Mouse (Mus musculus): ENCODE results near the gene Ankrd2.

Gene Ankrd2

DNA sequence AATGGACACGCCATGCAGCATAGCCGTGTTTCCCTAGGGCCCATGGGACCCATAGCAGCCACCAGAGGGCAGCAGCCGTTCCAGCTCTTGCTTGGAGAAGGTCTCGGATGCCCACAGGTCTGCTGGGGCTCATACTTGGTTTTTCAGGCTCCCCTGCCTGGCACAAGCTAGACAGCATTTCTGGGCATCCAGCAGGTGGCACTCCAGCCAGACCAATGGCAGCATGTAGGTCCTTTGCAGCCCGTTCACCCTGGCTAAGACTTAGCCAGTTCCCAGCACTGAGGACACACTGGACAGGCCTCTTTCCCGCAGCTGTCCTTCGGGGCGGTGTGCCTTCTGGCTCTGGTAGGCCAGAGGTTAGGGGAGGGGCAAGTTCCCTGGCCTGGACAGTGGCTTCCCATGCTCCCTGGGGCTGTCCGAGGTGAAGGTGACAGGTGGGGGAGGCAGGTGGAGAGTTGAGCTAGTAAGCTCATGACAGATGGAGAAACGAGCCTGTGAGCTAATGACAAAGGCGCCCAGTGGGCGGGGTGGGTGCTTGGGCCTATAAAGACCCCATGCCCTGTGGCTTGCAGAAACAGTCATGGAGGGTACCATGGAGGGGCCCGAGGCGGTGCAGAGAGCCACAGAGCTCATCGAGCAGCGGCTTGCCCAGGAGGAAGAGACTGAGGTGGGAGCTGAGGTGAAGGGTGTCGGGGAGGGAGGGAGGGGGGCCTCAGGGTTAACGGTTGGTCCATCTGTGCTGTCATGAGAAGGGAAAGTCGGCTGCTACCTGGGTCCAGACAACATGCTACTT, at the start of gene Ankrd2:
TSS of gene Ankrd2 (plus strand) at position 545 of the 793 bp plus-strand sequence.
- peak; percentile 85 for DNase-seq (ENCODE audit: inconsistent ontology term)

DNA sequence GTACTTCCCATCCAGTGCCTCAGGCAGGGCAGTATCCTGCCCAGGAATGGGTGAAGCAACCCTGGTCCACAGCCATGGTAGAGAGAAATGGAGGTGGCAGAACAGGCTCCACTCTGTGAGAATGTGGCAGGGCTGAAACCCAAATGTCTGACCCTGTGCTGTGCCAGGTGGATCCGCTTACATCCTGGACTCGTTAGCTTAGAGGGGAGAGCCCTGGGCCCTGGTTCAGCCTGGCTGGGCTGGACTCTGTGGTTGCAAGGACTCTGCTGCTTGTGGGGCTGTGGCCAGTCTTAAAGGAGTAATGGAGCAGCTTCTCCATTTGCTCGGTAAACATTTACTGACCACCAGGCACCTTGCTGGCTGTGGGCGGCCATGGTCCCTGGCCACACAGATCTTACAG, 48.6 kb upstream of the Ankrd2 start:
- no peak for DNase-seq (ENCODE audit: inconsistent ontology term)

- no peak for DNase-seq (ENCODE audit: inconsistent ontology term)
Measured at GRCm38 (mm10) chr19:41989810-41990209, 46.0 kb upstream of the Ankrd2 start.

- no peak for DNase-seq (ENCODE audit: inconsistent ontology term)
Measured at GRCm38 (mm10) chr19:41991926-41992477, 43.8 kb upstream of the Ankrd2 start.

DNA sequence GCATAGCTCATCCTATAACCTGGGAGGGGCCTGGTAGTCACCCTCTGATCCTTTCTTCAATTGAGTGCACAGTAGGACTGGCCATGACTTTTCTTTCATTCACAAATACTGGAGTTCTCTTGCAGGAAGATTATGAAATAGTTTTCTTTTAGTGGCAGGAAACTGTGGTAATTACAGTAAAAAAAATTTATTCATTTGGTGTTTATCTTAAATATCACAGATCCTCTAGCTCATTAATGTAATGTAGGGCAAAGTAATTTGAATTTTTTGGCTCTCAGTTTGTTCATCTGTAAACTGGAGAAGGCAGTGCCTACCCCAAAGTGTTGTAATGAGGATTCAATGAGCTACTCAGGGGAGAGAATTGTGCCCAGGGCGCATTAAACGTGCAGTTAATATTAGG, 42.8 kb upstream of the Ankrd2 start:
- peak; percentile 76 for DNase-seq (ENCODE audit: inconsistent ontology term)

DNA sequence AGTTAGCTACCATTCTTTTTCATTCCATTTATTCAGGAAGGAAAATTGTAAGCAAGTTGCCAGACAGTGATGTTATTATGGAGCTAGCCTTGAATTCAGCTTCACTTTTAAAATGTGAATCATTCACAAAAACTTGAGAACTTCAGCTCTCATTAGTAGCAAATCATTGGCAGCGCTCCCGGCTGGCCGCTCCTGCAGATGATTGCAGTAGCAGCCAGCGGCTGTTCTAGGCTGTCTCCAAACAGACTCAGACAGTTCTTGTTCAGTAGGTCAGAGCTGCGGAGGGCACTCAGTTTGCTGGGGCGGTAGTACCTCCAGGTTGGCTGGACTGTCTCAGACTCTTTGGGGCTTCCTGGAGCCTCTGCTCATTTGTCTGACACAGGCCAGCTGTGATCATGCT, 42.3 kb upstream of the Ankrd2 start:
- DNase-seq (ENCODE audit: inconsistent ontology term) = peak; percentile 92

DNA sequence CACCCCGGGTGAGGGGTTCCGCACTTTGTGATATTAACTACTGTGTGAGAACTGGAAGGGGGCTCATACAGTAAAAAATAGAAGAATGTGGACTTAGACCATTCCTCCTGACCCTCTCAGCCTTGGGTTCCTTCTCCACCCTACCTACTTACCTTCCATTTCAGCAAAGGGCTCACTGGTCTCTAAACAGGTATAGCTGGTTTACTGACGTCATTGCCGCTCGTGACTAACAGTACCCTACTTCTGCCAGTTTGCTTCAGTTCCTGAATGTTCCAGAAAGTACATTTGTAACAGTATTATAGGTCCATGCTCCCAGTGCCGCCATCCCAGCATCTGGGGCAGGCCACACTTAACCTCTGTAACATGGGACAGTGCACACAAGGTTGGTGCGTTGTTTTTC, 41.8 kb upstream of the Ankrd2 start:
- DNase-seq (ENCODE audit: inconsistent ontology term) = no peak

DNA sequence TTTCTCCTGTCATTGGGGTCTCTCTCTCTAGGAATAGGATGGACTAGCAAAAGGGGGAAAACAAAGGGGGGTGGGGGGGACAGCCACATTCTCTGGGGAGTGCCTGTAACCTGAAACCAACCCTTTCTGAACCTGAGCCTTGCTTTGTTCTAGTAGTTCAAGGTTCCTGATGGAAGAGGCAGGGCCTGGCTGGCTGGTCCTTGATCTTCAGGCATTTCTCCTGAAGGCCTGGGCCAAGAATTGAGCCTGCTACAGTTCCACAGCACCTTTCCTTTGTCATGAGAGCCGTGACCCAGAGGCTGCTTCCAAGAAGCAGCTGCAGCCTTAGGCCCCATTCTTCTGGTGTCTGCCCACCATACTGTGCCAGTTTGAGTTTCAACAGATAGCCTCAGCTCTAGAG, 40.3 kb upstream of the Ankrd2 start:
- no peak for DNase-seq (ENCODE audit: inconsistent ontology term)

- no peak for DNase-seq (ENCODE audit: inconsistent ontology term)
Measured at GRCm38 (mm10) chr19:41997090-41997489, 38.7 kb upstream of the Ankrd2 start.

DNA sequence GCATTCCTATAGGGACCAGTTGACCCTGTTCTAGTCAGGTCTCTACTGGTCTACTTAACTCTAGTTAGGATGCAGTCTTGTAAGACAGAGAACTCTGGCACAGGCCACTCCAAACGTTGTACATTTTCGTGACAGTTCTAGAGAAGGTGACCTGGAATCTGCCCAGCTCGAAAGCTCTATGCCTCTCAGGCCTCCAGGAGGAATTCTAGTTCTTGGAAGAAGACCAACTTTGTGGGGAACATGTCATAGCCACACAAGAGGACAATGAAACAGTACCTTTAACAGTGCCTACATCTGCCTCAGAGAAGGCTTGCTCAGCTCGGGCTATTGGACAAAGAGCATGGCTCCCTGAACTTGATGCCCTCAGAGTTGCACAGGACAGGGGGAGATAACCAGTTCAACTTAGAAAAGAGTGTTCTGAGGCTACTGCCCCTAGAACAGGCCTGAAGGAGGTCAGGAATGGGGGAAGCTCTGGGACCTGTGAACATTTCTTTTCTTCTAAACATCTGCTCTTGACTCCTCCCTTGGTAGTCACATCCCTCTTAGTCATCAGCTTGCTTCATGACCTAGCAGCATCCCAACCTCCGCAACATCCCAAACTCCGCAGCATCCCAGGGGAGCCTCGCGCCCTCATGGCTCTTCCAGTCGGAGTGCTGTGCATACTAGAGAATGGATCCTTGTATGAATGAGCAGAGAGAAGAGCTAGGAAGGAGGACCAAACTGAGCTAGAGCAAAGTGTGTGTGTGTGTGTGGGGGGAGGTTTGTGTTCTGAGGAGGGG, 36.8 kb upstream of the Ankrd2 start:
- DNase-seq (ENCODE audit: inconsistent ontology term) = peak; percentile 51

DNA sequence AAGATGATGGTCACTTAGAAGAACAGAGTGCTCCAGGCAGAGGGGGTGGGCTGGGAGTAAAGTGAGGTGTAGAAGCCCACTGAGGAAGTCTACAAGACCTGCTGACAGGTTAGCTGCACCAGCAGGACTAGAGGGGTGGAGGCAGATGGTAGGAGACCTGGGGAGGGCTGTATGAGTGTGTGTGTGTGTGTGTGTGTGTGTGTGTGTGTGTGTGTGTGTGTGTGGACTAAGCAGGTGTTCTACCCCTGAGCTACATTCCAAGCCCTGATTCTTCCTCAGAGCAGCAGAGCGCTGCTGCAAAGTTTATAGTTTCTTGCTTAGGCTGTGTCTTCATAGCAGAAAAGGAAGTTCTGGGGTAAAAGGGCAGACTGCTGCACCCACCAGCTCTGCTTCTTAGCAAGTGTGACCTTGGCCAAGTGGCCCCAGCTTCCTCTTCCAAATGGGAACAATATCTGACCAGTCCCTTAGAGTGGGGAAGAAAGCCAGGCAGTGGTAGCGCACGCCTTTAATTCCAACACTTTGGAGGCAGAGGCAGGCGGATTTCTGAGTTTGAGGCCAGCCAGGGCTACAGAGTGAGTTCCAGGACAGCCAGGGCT, 36.0 kb upstream of the Ankrd2 start:
- no peak for DNase-seq (ENCODE audit: inconsistent ontology term)

DNA sequence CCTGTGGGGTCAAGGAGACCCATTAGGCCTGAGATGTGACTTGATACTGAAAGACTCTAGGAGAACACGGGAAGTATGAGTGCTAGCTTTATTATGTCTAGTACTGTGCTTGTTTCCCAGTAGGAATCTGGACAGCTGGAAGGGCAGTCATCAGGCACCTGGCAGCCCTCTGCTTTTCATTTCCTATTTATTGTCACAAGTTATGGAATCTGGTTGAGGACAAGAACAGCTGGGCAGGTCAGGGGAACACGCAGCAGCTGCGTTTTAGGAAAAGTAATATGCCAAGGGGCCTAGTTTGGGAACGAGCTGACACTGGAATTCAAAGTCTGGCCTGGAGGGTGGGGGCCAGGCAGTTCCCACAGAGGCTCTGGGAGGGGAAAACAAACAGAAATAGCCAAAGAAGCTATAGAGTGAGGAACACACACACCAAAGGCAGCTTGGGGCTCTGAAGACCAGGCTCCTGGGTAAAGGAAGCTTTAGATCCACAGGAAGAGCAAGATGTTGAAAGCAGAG, 35.3 kb upstream of the Ankrd2 start:
- DNase-seq (ENCODE audit: inconsistent ontology term) = no peak

GRCm38 (mm10) chr19:42001253-42001980, 34.4 kb upstream of the Ankrd2 start:
- DNase-seq (ENCODE audit: inconsistent ontology term) = no peak

- DNase-seq (ENCODE audit: inconsistent ontology term) = no peak
Measured at GRCm38 (mm10) chr19:42004258-42004657, 31.5 kb upstream of the Ankrd2 start.

GRCm38 (mm10) chr19:42005616-42006015, 30.2 kb upstream of the Ankrd2 start:
- no peak for DNase-seq (ENCODE audit: inconsistent ontology term)

- DNase-seq (ENCODE audit: inconsistent ontology term) = peak; percentile 81
Measured at GRCm38 (mm10) chr19:42006568-42006967, 29.2 kb upstream of the Ankrd2 start.

DNA sequence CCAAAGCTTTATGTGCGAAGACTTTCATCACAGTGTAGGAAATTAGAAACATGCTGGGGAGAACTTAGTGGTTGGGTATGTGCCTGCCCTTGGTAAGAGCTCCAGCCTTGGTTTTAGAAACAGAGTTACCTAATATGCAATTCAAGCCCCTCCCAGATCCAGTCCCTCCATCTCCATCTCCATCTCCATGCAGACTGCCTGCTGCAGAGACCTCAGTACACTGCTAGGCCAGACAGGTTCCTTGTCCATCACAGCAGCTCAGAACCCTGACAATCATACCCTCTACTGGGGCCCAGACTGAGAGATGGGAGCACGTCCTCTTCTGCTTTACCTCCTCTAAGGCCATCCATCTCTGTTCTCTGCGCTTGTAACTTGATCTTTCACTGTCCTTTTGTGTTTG, 27.2 kb upstream of the Ankrd2 start:
- DNase-seq (ENCODE audit: inconsistent ontology term) = no peak

GRCm38 (mm10) chr19:42009067-42009466, 26.7 kb upstream of the Ankrd2 start:
- no peak for DNase-seq (ENCODE audit: inconsistent ontology term)

GRCm38 (mm10) chr19:42010436-42010835, 25.4 kb upstream of the Ankrd2 start:
- DNase-seq (ENCODE audit: inconsistent ontology term) = no peak

- DNase-seq (ENCODE audit: inconsistent ontology term) = no peak
Measured at GRCm38 (mm10) chr19:42011123-42011522, 24.7 kb upstream of the Ankrd2 start.

DNA sequence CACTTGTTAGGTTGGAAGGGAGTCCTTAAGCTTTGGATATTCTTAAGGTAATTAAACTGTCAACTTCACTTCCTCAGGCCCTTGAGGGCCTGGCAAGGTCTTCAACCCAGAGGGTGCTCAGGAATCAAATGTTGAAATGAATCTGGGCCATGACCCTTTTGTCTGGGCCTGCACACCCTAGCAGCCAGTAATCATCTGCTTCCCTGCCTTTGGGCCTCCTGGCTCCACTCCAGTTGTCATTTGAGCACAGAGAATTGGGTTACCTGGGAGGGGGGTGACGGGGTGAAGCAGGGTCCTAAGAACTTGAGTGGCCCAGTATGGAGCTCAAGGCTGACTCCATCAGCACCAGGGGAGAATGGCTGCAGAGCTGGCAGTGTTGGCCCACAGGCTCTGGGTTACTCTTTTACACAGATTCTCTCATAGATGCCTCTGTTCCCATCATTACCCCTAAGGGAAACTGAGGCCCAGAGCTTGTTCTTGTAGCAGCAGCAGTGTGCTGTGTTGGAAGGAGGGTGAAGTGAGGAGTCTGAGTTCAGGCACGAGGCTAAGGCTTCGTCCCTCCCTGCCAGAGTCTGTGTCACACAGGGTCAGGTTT, 21.5 kb upstream of the Ankrd2 start:
- no peak for DNase-seq (ENCODE audit: inconsistent ontology term)

Measured in Muller cell, postnatal 12 days (primary cell).